Mouse (Mus musculus): ENCODE measurements at regions not wholly inside any gene's neighbourhood (a gene's known extent, or its start where the extent isn't known, plus 50 kb on each side); places are given as distances from the start of the nearest gene placed in this dataset.

GRCm38 (mm10) chr3:34266462-34266861 is 185.3 kb upstream of the Dnajc19 start:
- H3K4me3 ChIP-seq (ENCODE audit: insufficient read depth, poor library complexity, severe bottlenecking): no peak overlapping the region
- no peaks in the 10 kb centered on the region for H3K36me3 ChIP-seq (ENCODE audit: control insufficient read depth, insufficient read depth)
- no peak overlapping the region for H3ac ChIP-seq (ENCODE audit: control insufficient read depth, insufficient read length, low read depth)
- TF ChIP-seq MYOG (IDR thresholded peaks at IDR 0.05; ENCODE audit: control insufficient read depth, extremely low read depth, insufficient read length) (no peak), USF1 (IDR thresholded peaks at IDR 0.05; ENCODE audit: low read depth) (no peak), MAX (IDR thresholded peaks at IDR 0.05) (no peak), MYOD1 (IDR thresholded peaks at IDR 0.05; ENCODE audit: control insufficient read depth, insufficient read length, low read depth) (no peak), CTCF (IDR thresholded peaks at IDR 0.05; ENCODE audit: control insufficient read depth, insufficient read depth, insufficient read length) (no peak), FOSL1 (IDR thresholded peaks at IDR 0.05; ENCODE audit: insufficient read depth, low read length, poor library complexity, severe bottlenecking) (no peak), CEBPB (IDR thresholded peaks at IDR 0.05; ENCODE audit: low read depth) (no peak)
- H3K79me2 ChIP-seq (ENCODE audit: control insufficient read depth, insufficient read depth): no peaks in the 10 kb centered on the region
- no peaks in the 10 kb centered on the region for H3K79me3 ChIP-seq (ENCODE audit: low read depth)
- H3K27me3 ChIP-seq (ENCODE audit: control insufficient read depth, insufficient read depth, insufficient read length): peaks cover 12% of the 10 kb centered on the region

- H3K79me3 ChIP-seq (ENCODE audit: low read depth): no peaks in the 10 kb centered on the region
- H3K4me3 ChIP-seq (ENCODE audit: insufficient read depth, poor library complexity, severe bottlenecking): no peak overlapping the region
- TF ChIP-seq MYOD1 (IDR thresholded peaks at IDR 0.05; ENCODE audit: control insufficient read depth, insufficient read length, low read depth): no peak
- TF ChIP-seq FOSL1 (IDR thresholded peaks at IDR 0.05; ENCODE audit: insufficient read depth, low read length, poor library complexity, severe bottlenecking): no peak
- TF ChIP-seq USF1 (IDR thresholded peaks at IDR 0.05; ENCODE audit: low read depth): no peak
- TF ChIP-seq MYOG (IDR thresholded peaks at IDR 0.05; ENCODE audit: control insufficient read depth, extremely low read depth, insufficient read length): no peak
- no peak for TF ChIP-seq CEBPB (IDR thresholded peaks at IDR 0.05; ENCODE audit: low read depth)
- no peak for TF ChIP-seq MAX (IDR thresholded peaks at IDR 0.05)
- no peak for TF ChIP-seq CTCF (IDR thresholded peaks at IDR 0.05; ENCODE audit: control insufficient read depth, insufficient read depth, insufficient read length)
- H3K27me3 ChIP-seq (ENCODE audit: control insufficient read depth, insufficient read depth, insufficient read length): peaks cover 7% of the 10 kb centered on the region
- no peaks in the 10 kb centered on the region for H3K36me3 ChIP-seq (ENCODE audit: control insufficient read depth, insufficient read depth)
- H3K79me2 ChIP-seq (ENCODE audit: control insufficient read depth, insufficient read depth): no peaks in the 10 kb centered on the region
- H3ac ChIP-seq (ENCODE audit: control insufficient read depth, insufficient read length, low read depth): no peak overlapping the region
Observed at GRCm38 (mm10) chr3:34264811-34265210, 183.7 kb upstream of the Dnajc19 start.

- no peaks in the 10 kb centered on the region for H3K79me3 ChIP-seq (ENCODE audit: low read depth)
- no peaks in the 10 kb centered on the region for H3K79me2 ChIP-seq (ENCODE audit: control insufficient read depth, insufficient read depth)
- H3K27me3 ChIP-seq (ENCODE audit: control insufficient read depth, insufficient read depth, insufficient read length): peaks cover 4% of the 10 kb centered on the region
- H3K4me3 ChIP-seq (ENCODE audit: insufficient read depth, poor library complexity, severe bottlenecking): no peak overlapping the region
- TF ChIP-seq MYOD1 (IDR thresholded peaks at IDR 0.05; ENCODE audit: control insufficient read depth, insufficient read length, low read depth) (no peak), CEBPB (IDR thresholded peaks at IDR 0.05; ENCODE audit: low read depth) (no peak), USF1 (IDR thresholded peaks at IDR 0.05; ENCODE audit: low read depth) (no peak), CTCF (IDR thresholded peaks at IDR 0.05; ENCODE audit: control insufficient read depth, insufficient read depth, insufficient read length) (no peak), MYOG (IDR thresholded peaks at IDR 0.05; ENCODE audit: control insufficient read depth, extremely low read depth, insufficient read length) (no peak), FOSL1 (IDR thresholded peaks at IDR 0.05; ENCODE audit: insufficient read depth, low read length, poor library complexity, severe bottlenecking) (no peak), MAX (IDR thresholded peaks at IDR 0.05) (no peak)
- no peak overlapping the region for H3ac ChIP-seq (ENCODE audit: control insufficient read depth, insufficient read length, low read depth)
- H3K36me3 ChIP-seq (ENCODE audit: control insufficient read depth, insufficient read depth): no peaks in the 10 kb centered on the region
Observed at GRCm38 (mm10) chr3:34252730-34253337, 171.7 kb upstream of the Dnajc19 start.

GRCm38 (mm10) chr3:34242126-34242525 is 161.0 kb upstream of the Dnajc19 start:
- Histone ChIP-seq H3K36me3 (ENCODE audit: control insufficient read depth, insufficient read depth) (no peaks in the 10 kb centered on the region), H3K27me3 (ENCODE audit: control insufficient read depth, insufficient read depth, insufficient read length) (no peaks in the 10 kb centered on the region), H3K79me2 (ENCODE audit: control insufficient read depth, insufficient read depth) (no peaks in the 10 kb centered on the region), H3K79me3 (ENCODE audit: low read depth) (no peaks in the 10 kb centered on the region), H3K4me3 (ENCODE audit: insufficient read depth, poor library complexity, severe bottlenecking) (no peak overlapping the region), H3ac (ENCODE audit: control insufficient read depth, insufficient read length, low read depth) (no peak overlapping the region)
- TF ChIP-seq MYOG (IDR thresholded peaks at IDR 0.05; ENCODE audit: control insufficient read depth, extremely low read depth, insufficient read length): no peak
- TF ChIP-seq CTCF (IDR thresholded peaks at IDR 0.05; ENCODE audit: control insufficient read depth, insufficient read depth, insufficient read length): no peak

GRCm38 (mm10) chr3:34239978-34240377 is 158.9 kb upstream of the Dnajc19 start:
- Histone ChIP-seq H3ac (ENCODE audit: control insufficient read depth, insufficient read length, low read depth) (no peak overlapping the region), H3K27me3 (ENCODE audit: control insufficient read depth, insufficient read depth, insufficient read length) (peaks cover 3% of the 10 kb centered on the region), H3K4me3 (ENCODE audit: insufficient read depth, poor library complexity, severe bottlenecking) (no peak overlapping the region), H3K36me3 (ENCODE audit: control insufficient read depth, insufficient read depth) (no peaks in the 10 kb centered on the region), H3K79me3 (ENCODE audit: low read depth) (no peaks in the 10 kb centered on the region), H3K79me2 (ENCODE audit: control insufficient read depth, insufficient read depth) (no peaks in the 10 kb centered on the region)
- TF ChIP-seq MYOG (IDR thresholded peaks at IDR 0.05; ENCODE audit: control insufficient read depth, extremely low read depth, insufficient read length) (no peak), USF1 (IDR thresholded peaks at IDR 0.05; ENCODE audit: low read depth) (no peak), CEBPB (IDR thresholded peaks at IDR 0.05; ENCODE audit: low read depth) (no peak), FOSL1 (IDR thresholded peaks at IDR 0.05; ENCODE audit: insufficient read depth, low read length, poor library complexity, severe bottlenecking) (no peak), MAX (IDR thresholded peaks at IDR 0.05) (no peak), CTCF (IDR thresholded peaks at IDR 0.05; ENCODE audit: control insufficient read depth, insufficient read depth, insufficient read length) (no peak), MYOD1 (IDR thresholded peaks at IDR 0.05; ENCODE audit: control insufficient read depth, insufficient read length, low read depth) (no peak)

- Histone ChIP-seq H3K79me2 (ENCODE audit: control insufficient read depth, insufficient read depth) (no peaks in the 10 kb centered on the region), H3K36me3 (ENCODE audit: control insufficient read depth, insufficient read depth) (no peaks in the 10 kb centered on the region), H3K27me3 (ENCODE audit: control insufficient read depth, insufficient read depth, insufficient read length) (peaks cover 7% of the 10 kb centered on the region), H3K4me3 (ENCODE audit: insufficient read depth, poor library complexity, severe bottlenecking) (no peak overlapping the region), H3K79me3 (ENCODE audit: low read depth) (no peaks in the 10 kb centered on the region), H3ac (ENCODE audit: control insufficient read depth, insufficient read length, low read depth) (no peak overlapping the region)
- TF ChIP-seq CEBPB (IDR thresholded peaks at IDR 0.05; ENCODE audit: low read depth) (no peak), FOSL1 (IDR thresholded peaks at IDR 0.05; ENCODE audit: insufficient read depth, low read length, poor library complexity, severe bottlenecking) (no peak), CTCF (IDR thresholded peaks at IDR 0.05; ENCODE audit: control insufficient read depth, insufficient read depth, insufficient read length) (no peak), MAX (IDR thresholded peaks at IDR 0.05) (no peak), MYOD1 (IDR thresholded peaks at IDR 0.05; ENCODE audit: control insufficient read depth, insufficient read length, low read depth) (no peak), MYOG (IDR thresholded peaks at IDR 0.05; ENCODE audit: control insufficient read depth, extremely low read depth, insufficient read length) (no peak), USF1 (IDR thresholded peaks at IDR 0.05; ENCODE audit: low read depth) (no peak)
Observed at GRCm38 (mm10) chr3:34234391-34234790, 153.3 kb upstream of the Dnajc19 start.
